Comparison of ENCODE assay signal across 11 mouse cellular contexts in genomic region chr5:77307821-77308553, GRCm38 (mm10). TPM values are rescaled to one million over a fixed set of nuclear protein-coding genes. Genes with fewer than 3 reads are reported as not detected.
DNase-seq lines count a peak whose midpoint lies in the region; ATAC-seq and TF ChIP-seq lines count a peak whose summit lies in the region.
"Had no signal": no experiment of that assay in that cellular context is flagged by ENCODE, and none has a peak within 500 bp of the region (broad histone marks: within the 10 kb centered on the region; RNA-seq: fewer than 3 reads in every experiment).

No protein-coding gene starts in this region.

- H3K4me2 ChIP-seq in hindbrain, embryonic 12.5 days (replicated peaks): peak overlapping the region; percentile 98

- intact Hi-C loops in heart, adult 2 months (cut with DNase I): no loop called here

- no peaks in the 10 kb centered on the region for H3K9me3 ChIP-seq in MEL (replicated peaks; ENCODE audit: insufficient read depth, low read length)
- no peaks in the 10 kb centered on the region for H3K9me3 ChIP-seq in hindbrain, embryonic 12.5 days (replicated peaks)

- ATAC-seq in hindbrain, embryonic 12.5 days (ENCODE audit: low FRiP score): no peak
- peak; percentile 60 for ATAC-seq in megakaryocyte-erythroid progenitor cell, adult 5-6 weeks (replicated peaks; ENCODE audit: low FRiP score, low TSS enrichment, poor library complexity, severe bottlenecking)

- H3K4me1 ChIP-seq in heart, adult 2 months (ENCODE audit: control insufficient read depth, insufficient read depth, low read length): peaks cover 8% of the 10 kb centered on the region
- peaks cover 5 to 8% of the 10 kb centered on the region in 2 experiments for H3K4me1 ChIP-seq in MEL (ENCODE audit: control insufficient read depth in 1 of 2, insufficient read depth in 2 of 2, low read length in 2 of 2)
- peaks cover 32% of the 10 kb centered on the region for H3K4me1 ChIP-seq in hindbrain, embryonic 12.5 days

- no peak for TF ChIP-seq POLR2A in heart, adult 2 months (IDR thresholded peaks at IDR 0.05; ENCODE audit: insufficient read depth, low read depth, low read length)
- TF ChIP-seq POLR2A in MEL (IDR thresholded peaks at IDR 0.05; ENCODE audit: control insufficient read depth in 1 of 2, insufficient read depth in 1 of 2, low read depth in 1 of 2, low read length in 2 of 2, poor library complexity in 1 of 2): no peak

- H3K79me2 ChIP-seq in heart, adult 2 months (replicated peaks; ENCODE audit: control insufficient read depth, insufficient read depth, low read length): peaks cover 1% of the 10 kb centered on the region; the same call in 1 of the 2 replicates
- H3K79me2 ChIP-seq in MEL (ENCODE audit: control insufficient read depth, insufficient read depth, low read length, poor library complexity): peaks cover 52% of the 10 kb centered on the region

- H3K4me3 ChIP-seq in heart, adult 2 months: no peak overlapping the region
- H3K4me3 ChIP-seq in MEL (ENCODE audit: control insufficient read depth in 1 of 2, insufficient read depth in 1 of 2, low read depth in 2 of 2, low read length in 2 of 2): peak overlapping the region; percentile 70 to 84
- H3K4me3 ChIP-seq in hindbrain, embryonic 12.5 days: peak overlapping the region; percentile 78

- TF ChIP-seq CTCF in heart, adult 2 months (IDR thresholded peaks at IDR 0.05): no peak
- TF ChIP-seq CTCF in MEL (IDR thresholded peaks at IDR 0.05 in 2 of 3, conservative IDR thresholded peaks at IDR 0.05 in 1 of 3; ENCODE audit: control insufficient read depth in 1 of 3, insufficient read depth in 1 of 3, low read depth in 2 of 3, low read length in 3 of 3, poor library complexity in 1 of 3, severe bottlenecking in 1 of 3): no peak

- no peak overlapping the region for H3K9ac ChIP-seq in heart, adult 2 months (ENCODE audit: low read depth, low read length)
- peak overlapping the region; percentile 85 for H3K9ac ChIP-seq in MEL (ENCODE audit: control insufficient read depth, low read depth, low read length, poor library complexity, severe bottlenecking)
- H3K9ac ChIP-seq in hindbrain, embryonic 12.5 days: peak overlapping the region; percentile 93; the same call in 1 of the 2 replicates

- peak; percentile 43 for DNase-seq in heart, adult 11 months
- no peak for DNase-seq in heart, adult 2 months
- DNase-seq in MEL (ENCODE audit: low read depth, low spot score): peak; percentile 67
- no peak for DNase-seq in spleen, postnatal 36 days (ENCODE audit: low spot score in 2 of 2)
- no peak for DNase-seq in frontal cortex, postnatal 36 days (ENCODE audit: low spot score in 2 of 2)
- no peak for DNase-seq in cerebellum, postnatal 36 days
- DNase-seq: B cell, adult 2 months; cerebellum, adult 8-10 months; layer of hippocampus, adult 9-11 months had no signal

- no peak for TF ChIP-seq RAD21 in MEL (IDR thresholded peaks at IDR 0.05; ENCODE audit: low read depth, low read length)

- no peak overlapping the region for H3K27ac ChIP-seq in heart, adult 2 months
- H3K27ac ChIP-seq in MEL (ENCODE audit: control insufficient read depth, low read depth, low read length): peak overlapping the region; percentile 11; the same call in 1 of the 2 replicates
- no peak overlapping the region for H3K27ac ChIP-seq in hindbrain, embryonic 12.5 days

- no peaks in the 10 kb centered on the region for H3K27me3 ChIP-seq in heart, adult 2 months (ENCODE audit: control insufficient read depth, insufficient read depth, low read length)
- H3K27me3 ChIP-seq in MEL (ENCODE audit: control insufficient read depth in 1 of 2, insufficient read depth in 2 of 2, low read length in 2 of 2): no peaks in the 10 kb centered on the region
- H3K27me3 ChIP-seq in hindbrain, embryonic 12.5 days: no peaks in the 10 kb centered on the region

- TF ChIP-seq EP300 in heart, adult 2 months (IDR thresholded peaks at IDR 0.05; ENCODE audit: insufficient read depth, low read depth, low read length): no peak
- peak; percentile 33 to 59; a peak in 3 of 4 replicates for TF ChIP-seq EP300 in MEL (IDR thresholded peaks at IDR 0.05; ENCODE audit: low read depth in 1 of 2, low read length in 2 of 2)

- H3K36me3 ChIP-seq in heart, adult 2 months (ENCODE audit: control insufficient read depth, insufficient read depth, low read length): peaks cover 5% of the 10 kb centered on the region
- H3K36me3 ChIP-seq in MEL (ENCODE audit: control insufficient read depth in 1 of 2, insufficient read depth in 2 of 2, low read length in 2 of 2): peaks cover 21 to 26% of the 10 kb centered on the region in 2 experiments
- peaks cover 29% of the 10 kb centered on the region for H3K36me3 ChIP-seq in hindbrain, embryonic 12.5 days

- 84% methylated on average over 5 of the region's 5 CpGs for WGBS in heart, adult 2 months
- WGBS in hindbrain, embryonic 12.5 days: 79% methylated on average over 5 of the region's 5 CpGs

TF ChIP-seq in MEL, 35 proteins besides CTCF, POLR2A, EP300 and RAD21 (continues in another document):
- TF ChIP-seq TAL1 (IDR thresholded peaks at IDR 0.05; ENCODE audit: low read length): no peak
- no peak for TF ChIP-seq MAX (IDR thresholded peaks at IDR 0.05; ENCODE audit: low read length)
- no peak for TF ChIP-seq MAZ (IDR thresholded peaks at IDR 0.05; ENCODE audit: low read depth, low read length)
- 0 out of 2 replicates have a peak, but pooled peaks have one; percentile 35 for TF ChIP-seq GATA1 (IDR thresholded peaks at IDR 0.05; ENCODE audit: low read depth, low read length)
- TF ChIP-seq ELF1 (IDR thresholded peaks at IDR 0.05; ENCODE audit: low read depth, low read length): no peak
- TF ChIP-seq MYC (IDR thresholded peaks at IDR 0.05; ENCODE audit: low read depth, low read length): no peak
- TF ChIP-seq MAFK (IDR thresholded peaks at IDR 0.05; ENCODE audit: borderline replicate concordance, low read depth, low read length): no peak
- TF ChIP-seq UBTF (IDR thresholded peaks at IDR 0.05; ENCODE audit: borderline replicate concordance, insufficient read depth, low read depth, low read length): no peak
- TF ChIP-seq MXI1 (IDR thresholded peaks at IDR 0.05; ENCODE audit: low read depth, low read length): peak; percentile 67; the same call in 1 of the 2 replicates
- TF ChIP-seq ZMIZ1 (IDR thresholded peaks at IDR 0.05; ENCODE audit: low read depth, low read length): no peak
- TF ChIP-seq BHLHE40 (IDR thresholded peaks at IDR 0.05; ENCODE audit: borderline replicate concordance, low read depth, low read length): no peak
- no peak for TF ChIP-seq POLR2AphosphoS5 (IDR thresholded peaks at IDR 0.05; ENCODE audit: borderline replicate concordance, low read depth, low read length)
- no peak for TF ChIP-seq E2F4 (IDR thresholded peaks at IDR 0.05; ENCODE audit: borderline replicate concordance, low read depth, low read length)
- TF ChIP-seq HCFC1 (IDR thresholded peaks at IDR 0.05; ENCODE audit: low read depth, low read length): no peak
- no peak for TF ChIP-seq JUND (IDR thresholded peaks at IDR 0.05; ENCODE audit: low read depth, low read length)
- peak; percentile 81 for TF ChIP-seq SIN3A (IDR thresholded peaks at IDR 0.05; ENCODE audit: low read length)
- no peak for TF ChIP-seq NELFE (IDR thresholded peaks at IDR 0.05; ENCODE audit: low read depth, low read length)
- no peak for TF ChIP-seq USF2 (IDR thresholded peaks at IDR 0.05; ENCODE audit: borderline replicate concordance in 1 of 2, insufficient read depth in 1 of 2, low read depth in 1 of 2, low read length in 2 of 2)
- TF ChIP-seq TCF12 (IDR thresholded peaks at IDR 0.05; ENCODE audit: low read depth, low read length): peak; percentile 14; the same call in 1 of the 2 replicates
- no peak for TF ChIP-seq USF1 (IDR thresholded peaks at IDR 0.05; ENCODE audit: low read depth, low read length)
- peak; percentile 57; the same call in 1 of the 2 replicates for TF ChIP-seq RCOR1 (IDR thresholded peaks at IDR 0.05; ENCODE audit: low read depth, low read length)
- TF ChIP-seq KAT2A (conservative IDR thresholded peaks at IDR 0.05; ENCODE audit: low read depth, low read length): no peak
- no peak for TF ChIP-seq SMC3 (IDR thresholded peaks at IDR 0.05; ENCODE audit: low read depth, low read length)
- peak; percentile 31 for TF ChIP-seq ETS1 (IDR thresholded peaks at IDR 0.05; ENCODE audit: low read depth, low read length)
- no peak for TF ChIP-seq ZC3H11A (IDR thresholded peaks at IDR 0.05; ENCODE audit: low read depth, low read length)

RNA-seq across cellular contexts. Expression of gene Noa1, which starts 1.9 kb away (rescaled TPM):
- total RNA-seq in heart, adult 2 months (2021): 10 to 100 TPM; 19.7 to 21.3 TPM
- polyA plus RNA-seq in heart, adult 2 months (2012; rRNA removed): 12.2 and 13.5 TPM in 2 replicates
- 42.4 and 52.4 TPM in 2 replicates for total RNA-seq in MEL (2012; rRNA removed)
- 100 to 1,000 TPM in 1 of 2 experiments, 10 to 100 TPM in 1; 96.2 to 265 TPM for polyA plus RNA-seq in MEL (2012; ENCODE audit: insufficient read depth in 1 of 2, insufficient read length in 2 of 2, low read depth in 1 of 2, low replicate concordance in 2 of 2, missing spikeins in 1 of 2)
- polyA plus RNA-seq in hindbrain, embryonic 12.5 days (2016; fragmentation: Nextera tagmentation; extraction: Ambion mirVana): 32.8 and 35.5 TPM in 2 replicates
- 76.9 and 79.7 TPM in 2 replicates for total RNA-seq in megakaryocyte-erythroid progenitor cell, adult 5-6 weeks (2014; fragmentation: Nextera tagmentation)
- 40.8 and 45.1 TPM in 2 replicates for total RNA-seq in megakaryocyte-erythroid progenitor cell, adult 5-6 weeks (2017)

RNA-seq across cellular contexts. Expression of gene Polr2b, which starts 2.0 kb away (rescaled TPM):
- 10 to 100 TPM; 34.1 to 34.5 TPM for total RNA-seq in heart, adult 2 months (2021)
- 25.4 and 26.8 TPM in 2 replicates for polyA plus RNA-seq in heart, adult 2 months (2012; rRNA removed)
- total RNA-seq in MEL (2012; rRNA removed): 178 and 213 TPM in 2 replicates
- polyA plus RNA-seq in MEL (2012; ENCODE audit: insufficient read depth in 1 of 2, insufficient read length in 2 of 2, low read depth in 1 of 2, low replicate concordance in 2 of 2, missing spikeins in 1 of 2): 10 to 100 TPM; 58.3 to 91.4 TPM
- polyA plus RNA-seq in hindbrain, embryonic 12.5 days (2016; fragmentation: Nextera tagmentation; extraction: Ambion mirVana): 80.1 and 87.0 TPM in 2 replicates
- 104 and 110 TPM in 2 replicates for total RNA-seq in megakaryocyte-erythroid progenitor cell, adult 5-6 weeks (2014; fragmentation: Nextera tagmentation)
- 195 TPM in 2 replicates for total RNA-seq in megakaryocyte-erythroid progenitor cell, adult 5-6 weeks (2017)

RNA-seq across cellular contexts. Expression of gene Rest, which starts 42.7 kb away (rescaled TPM):
- total RNA-seq in heart, adult 2 months (2021): 10 to 100 TPM; 12.8 to 13.2 TPM
- polyA plus RNA-seq in heart, adult 2 months (2012; rRNA removed): 3.7 and 6.8 TPM in 2 replicates
- 19.3 and 21.0 TPM in 2 replicates for total RNA-seq in MEL (2012; rRNA removed)
- 10 to 100 TPM in 1 of 2 experiments, 1 to 10 TPM in 1; 7.4 to 20.6 TPM for polyA plus RNA-seq in MEL (2012; ENCODE audit: insufficient read depth in 1 of 2, insufficient read length in 2 of 2, low read depth in 1 of 2, low replicate concordance in 2 of 2, missing spikeins in 1 of 2)
- 27.9 and 28.7 TPM in 2 replicates for polyA plus RNA-seq in hindbrain, embryonic 12.5 days (2016; fragmentation: Nextera tagmentation; extraction: Ambion mirVana)
- total RNA-seq in megakaryocyte-erythroid progenitor cell, adult 5-6 weeks (2014; fragmentation: Nextera tagmentation): 19.0 and 24.9 TPM in 2 replicates
- total RNA-seq in megakaryocyte-erythroid progenitor cell, adult 5-6 weeks (2017): 39.5 and 44.0 TPM in 2 replicates

Comparison
In these comparisons a context has a peak if more than half of its experiments do, and no peak if none do; other contexts are left out.
1. DNase-seq: peak in heart, adult 11 months (single experiment) and MEL (single experiment); none in heart, adult 2 months (0 of 2), spleen, postnatal 36 days (0 of 2), frontal cortex, postnatal 36 days (0 of 2) and cerebellum, postnatal 36 days (0 of 2).